Mouse (Mus musculus) adrenal gland, adult (tissue): ENCODE data around the gene Fhad1.
"Not testable (repeated sequence)": the region's sequence is repeated elsewhere in the genome, so short reads cannot be mapped to it uniquely, and the experiment has no call there.

Experiments used
- DNase-seq, 2 experiments: peaks; one replicate each; pipeline ENCODE4 v3.0.0; 2022 to 2023; ENCODE audit warnings: low spot score in 1 of 2; ENCODE audit not compliant: inconsistent age in 2 of 2

Fhad1 gene

GRCm38 (mm10) chr4:142014659-142015608, at the start of gene Fhad1:
Gene Fhad1, minus strand, starts transcription at chr4:142015082.
- peak; percentile 69 to 85 for DNase-seq

GRCm38 (mm10) chr4:142063057-142063534, 48.2 kb upstream of the Fhad1 start:
- no peak for DNase-seq

GRCm38 (mm10) chr4:142061485-142062240, 46.8 kb upstream of the Fhad1 start:
- DNase-seq: no peak

GRCm38 (mm10) chr4:142060455-142061378, 45.8 kb upstream of the Fhad1 start:
- no peak for DNase-seq

- no peak for DNase-seq
Measured at GRCm38 (mm10) chr4:142059841-142060193, 44.9 kb upstream of the Fhad1 start.

- no peak for DNase-seq
Measured at GRCm38 (mm10) chr4:142059113-142059840, 44.4 kb upstream of the Fhad1 start.

- DNase-seq: no peak
Measured at GRCm38 (mm10) chr4:142057529-142058216, 42.8 kb upstream of the Fhad1 start.

GRCm38 (mm10) chr4:142055600-142055999, 40.7 kb upstream of the Fhad1 start:
- no peak for DNase-seq

GRCm38 (mm10) chr4:142054580-142054979, 39.7 kb upstream of the Fhad1 start:
- no peak for DNase-seq

GRCm38 (mm10) chr4:142053661-142054448, 39.0 kb upstream of the Fhad1 start:
- DNase-seq: peak in 1 of 2 experiments; percentile 45

- no peak for DNase-seq
Measured at GRCm38 (mm10) chr4:142053261-142053660, 38.4 kb upstream of the Fhad1 start.

- no peak for DNase-seq
Measured at GRCm38 (mm10) chr4:142052391-142053132, 37.7 kb upstream of the Fhad1 start.

- not testable (repeated sequence) for DNase-seq
Measured at GRCm38 (mm10) chr4:142051883-142052282, 37.0 kb upstream of the Fhad1 start.

GRCm38 (mm10) chr4:142049963-142050362, 35.1 kb upstream of the Fhad1 start:
- DNase-seq: no peak

GRCm38 (mm10) chr4:142048391-142048790, 33.5 kb upstream of the Fhad1 start:
- DNase-seq: no peak

GRCm38 (mm10) chr4:142047005-142047404, 32.1 kb upstream of the Fhad1 start:
- DNase-seq: peak in 1 of 2 experiments; percentile 47

- no peak for DNase-seq
Measured at GRCm38 (mm10) chr4:142046496-142046895, 31.6 kb upstream of the Fhad1 start.

- DNase-seq: no peak
Measured at GRCm38 (mm10) chr4:142045595-142046163, 30.8 kb upstream of the Fhad1 start.
